Mouse (Mus musculus) brain, embryonic 14.5 days (tissue): ENCODE data around the gene Map2k3.

Experiments used
- CTCF ChIP-seq: fragments of 200-500 bp; IDR thresholded peaks from 2 replicates; pipeline ENCODE4 v1.5.1; 2012; ENCODE audit warnings: inconsistent platforms, mild to moderate bottlenecking, moderate library complexity, borderline replicate concordance; ENCODE audit not compliant: insufficient read depth, insufficient read length; ENCODE audit errors: extremely low read depth
- POLR2A ChIP-seq: fragments of 200-500 bp; IDR thresholded peaks from 2 replicates; pipeline ENCODE4 v1.6.1; 2012; ENCODE audit warnings: mild to moderate bottlenecking, inconsistent platforms, borderline replicate concordance; ENCODE audit not compliant: poor library complexity, insufficient read depth, insufficient read length, severe bottlenecking; ENCODE audit errors: extremely low read depth

- no peak for TF ChIP-seq POLR2A
- no peak for TF ChIP-seq CTCF
Measured at GRCm38 (mm10) chr11:60882386-60882785, 49.4 kb upstream of the Map2k3 start.
